Mouse (Mus musculus) lung, postnatal 4 days (tissue): Measurements from ENCODE around the gene Olfr52.
"Not testable (repeated sequence)": the region's sequence is repeated elsewhere in the genome, so short reads cannot be mapped to it uniquely, and the experiment has no call there.

Source experiments
- DNase-seq, 2 experiments: peaks; one replicate each; pipeline ENCODE4 v3.0.0; 2021

The Olfr52 gene

GRCm38 (mm10) chr2:86185583-86185982 is at the start of gene Olfr52:
Gene Olfr52, minus strand, starts transcription at chr2:86185683.
- DNase-seq = no peak

DNA sequence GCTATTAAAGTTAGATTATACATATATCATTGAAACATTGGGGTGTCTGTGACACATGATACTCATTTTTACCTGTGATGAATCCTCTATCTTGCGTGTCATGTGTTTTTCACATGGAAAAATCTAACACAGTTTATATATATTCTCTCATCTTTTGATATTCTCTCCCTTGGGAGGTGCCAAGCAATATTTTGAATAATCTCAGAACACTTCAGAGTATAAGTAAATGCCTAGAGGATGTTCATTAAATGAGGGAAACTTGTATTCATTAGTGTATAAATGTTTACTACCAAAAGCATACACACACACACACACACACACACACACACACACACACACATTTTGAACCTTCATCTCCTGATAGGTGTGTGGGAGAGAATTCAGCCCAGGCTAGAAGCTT is 45.8 kb upstream of the Olfr52 start, which contains the start of gene Olfr1047:
TSS of gene Olfr1047 (minus strand) at position 101 of the 400 bp plus-strand sequence.
- no peak for DNase-seq

DNA sequence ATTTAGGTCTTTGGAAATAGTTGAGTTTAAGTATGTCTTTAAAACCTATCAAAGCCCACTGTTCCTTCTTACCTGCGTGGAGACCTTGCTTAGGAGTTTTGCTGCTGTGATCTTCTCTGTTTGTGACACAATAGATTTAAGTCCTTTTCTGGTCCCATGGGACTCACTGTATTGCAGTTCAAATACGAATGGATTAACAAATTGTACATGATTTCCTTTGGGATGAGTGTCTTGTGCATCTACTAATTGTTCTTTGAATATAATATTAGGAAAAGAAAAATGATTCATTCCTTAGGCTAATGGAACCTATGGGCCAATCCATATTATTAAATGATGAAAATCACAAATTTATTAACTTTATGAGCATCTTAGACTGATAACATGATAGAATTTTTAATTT is 33.7 kb upstream of the Olfr52 start, which contains the start of gene Olfr1046:
TSS of gene Olfr1046 (minus strand) at position 101 of the 400 bp plus-strand sequence.
- no peak for DNase-seq

DNA sequence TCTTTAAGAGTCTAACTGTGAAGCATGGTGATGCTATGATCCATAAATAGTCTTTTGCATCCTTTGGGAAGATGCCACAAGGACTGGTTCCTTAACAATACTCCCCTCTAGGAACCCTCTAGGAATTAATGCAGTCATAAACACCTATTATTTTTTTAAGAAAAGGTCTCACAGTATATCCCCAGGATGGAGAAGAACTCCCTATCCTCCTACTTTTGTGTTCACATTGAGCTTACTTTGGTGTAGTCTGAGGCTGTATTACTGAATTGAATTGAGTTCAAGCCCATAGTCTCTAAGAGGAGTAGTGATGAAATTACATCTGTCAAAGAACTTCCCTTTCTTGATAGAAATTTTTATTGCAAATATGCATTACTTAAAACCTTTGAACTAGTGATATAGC is 17.4 kb upstream of the Olfr52 start, which contains the start of gene Olfr1045:
TSS of gene Olfr1045 (minus strand) at position 101 of the 400 bp plus-strand sequence.
- DNase-seq = no peak

- no peak for DNase-seq
Observed at GRCm38 (mm10) chr2:86195863-86196262, 10.4 kb upstream of the Olfr52 start.

GRCm38 (mm10) chr2:86179950-86180349 is 5.5 kb downstream of the Olfr52 start:
- DNase-seq = no peak

- no peak for DNase-seq
Observed at GRCm38 (mm10) chr2:86177720-86178119, 7.8 kb downstream of the Olfr52 start, which contains the start of gene Olfr1044. Gene Olfr1044, minus strand, starts transcription at chr2:86177820.

- DNase-seq = not testable (repeated sequence)
Observed at GRCm38 (mm10) chr2:86175422-86175821, 10.1 kb downstream of the Olfr52 start.

GRCm38 (mm10) chr2:86167422-86167821 is 18.1 kb downstream of the Olfr52 start, which contains the start of gene Olfr1043:
Gene Olfr1043, minus strand, starts transcription at chr2:86167522.
- DNase-seq = no peak

GRCm38 (mm10) chr2:86161738-86162137 is 23.7 kb downstream of the Olfr52 start, which contains the start of gene Olfr1042:
Gene Olfr1042, minus strand, starts transcription at chr2:86161838.
- no peak for DNase-seq

- DNase-seq = no peak
Observed at GRCm38 (mm10) chr2:86146632-86147031, 38.9 kb downstream of the Olfr52 start, which contains the start of gene Olfr1040. Gene Olfr1040, minus strand, starts transcription at chr2:86146732.

- no peak for DNase-seq
Observed at GRCm38 (mm10) chr2:86135828-86136227, 49.7 kb downstream of the Olfr52 start, which contains the start of gene Olfr1039. Gene Olfr1039, minus strand, starts transcription at chr2:86135928.
